Mouse (Mus musculus): ENCODE results near the gene Btd.
A peak's percentile ranks its signal among the peaks of the same experiment; 100 is the strongest.

Btd gene

GRCm38 (mm10) chr14:31665566-31665940 lies 24.7 kb downstream of the Btd start:
- DNase-seq (ENCODE audit: low spot score), result no peak

GRCm38 (mm10) chr14:31666931-31667705 lies 26.3 kb downstream of the Btd start:
- DNase-seq (ENCODE audit: low spot score), result no peak

- DNase-seq (ENCODE audit: low spot score), result no peak
These were observed 26.9 kb downstream of the Btd start for GRCm38 (mm10) chr14:31667741-31668140.

- DNase-seq (ENCODE audit: low spot score), result no peak
These were observed 27.5 kb downstream of the Btd start for GRCm38 (mm10) chr14:31668326-31668725.

- DNase-seq (ENCODE audit: low spot score), result peak; percentile 70
These were observed 28.4 kb downstream of the Btd start for GRCm38 (mm10) chr14:31669161-31669611.

GRCm38 (mm10) chr14:31669642-31670490 lies 29.0 kb downstream of the Btd start:
- peak; percentile 68 for DNase-seq (ENCODE audit: low spot score)

GRCm38 (mm10) chr14:31671635-31672320 lies 30.9 kb downstream of the Btd start:
- DNase-seq (ENCODE audit: low spot score), result no peak

GRCm38 (mm10) chr14:31680656-31681055 lies 39.8 kb downstream of the Btd start:
- no peak for DNase-seq (ENCODE audit: low spot score)

- no peak for DNase-seq (ENCODE audit: low spot score)
These were observed 40.5 kb downstream of the Btd start for GRCm38 (mm10) chr14:31681291-31681690.

GRCm38 (mm10) chr14:31681931-31682555 lies 41.2 kb downstream of the Btd start:
- DNase-seq (ENCODE audit: low spot score), result no peak

GRCm38 (mm10) chr14:31683610-31684009 lies 42.8 kb downstream of the Btd start:
- DNase-seq (ENCODE audit: low spot score), result no peak

- DNase-seq (ENCODE audit: low spot score), result no peak
These were observed 43.7 kb downstream of the Btd start for GRCm38 (mm10) chr14:31684343-31685040.

- DNase-seq (ENCODE audit: low spot score), result no peak
These were observed 44.9 kb downstream of the Btd start for GRCm38 (mm10) chr14:31685680-31686079.

- DNase-seq (ENCODE audit: low spot score), result no peak
These were observed 45.4 kb downstream of the Btd start for GRCm38 (mm10) chr14:31686231-31686630.

- DNase-seq (ENCODE audit: low spot score), result no peak
These were observed 51.7 kb downstream of the Btd start for GRCm38 (mm10) chr14:31692536-31692935.

GRCm38 (mm10) chr14:31696206-31696984 lies 55.6 kb downstream of the Btd start:
- DNase-seq (ENCODE audit: low spot score), result no peak

GRCm38 (mm10) chr14:31696985-31697303 lies 56.1 kb downstream of the Btd start:
- DNase-seq (ENCODE audit: low spot score), result no peak

GRCm38 (mm10) chr14:31697346-31697745 lies 56.5 kb downstream of the Btd start:
- no peak for DNase-seq (ENCODE audit: low spot score)

GRCm38 (mm10) chr14:31697755-31698154 lies 56.9 kb downstream of the Btd start:
- no peak for DNase-seq (ENCODE audit: low spot score)

- no peak for DNase-seq (ENCODE audit: low spot score)
These were observed 59.5 kb downstream of the Btd start for GRCm38 (mm10) chr14:31700376-31700775.

- DNase-seq (ENCODE audit: low spot score), result no peak
These were observed 68.5 kb downstream of the Btd start for GRCm38 (mm10) chr14:31709343-31709742.
